Mouse (Mus musculus) left cerebral cortex, adult 2 months (tissue): Measurements from ENCODE around the gene Bnc2. TPM values are rescaled to one million over a fixed set of nuclear protein-coding genes. Genes with fewer than 3 reads are reported as not detected.

Experiments
- DNase-seq, 2 experiments: peaks; one replicate each; pipeline ENCODE4 v3.0.0; 2021 to 2022; ENCODE audit warnings: low spot score in 2 of 2, mixed read lengths in 1 of 2; ENCODE audit errors: extremely low spot score in 1 of 2
- H3K27ac ChIP-seq: fragments of 200-600 bp; 2 replicates; pipeline ENCODE4 v1.8.1; 2022
- H3K4me3 ChIP-seq: fragments of 200-600 bp; 2 replicates; pipeline ENCODE4 v1.8.1; 2022
- CTCF ChIP-seq: fragments of 200-600 bp; IDR thresholded peaks from 2 replicates; pipeline ENCODE4 v1.8.1; 2022; ENCODE audit warnings: antibody characterized with exemption, mild to moderate bottlenecking, moderate library complexity
- intact Hi-C: fragments of 180-260 bp; cut with DNase I; formaldehyde crosslinking; loops from one replicate; pipeline ENCODE4 v1.15.1; 2025
- total RNA-seq, 2 experiments: library from RNA; stranded (reverse); gene quantifications; 2 replicates each; pipeline ENCODE4 v1.2.3; 2021

The Bnc2 gene
- total RNA-seq, 2 experiments from 2014 or later = 1.5 to 2.8 TPM

- intact Hi-C loops = no loop called here
- no peak for TF ChIP-seq CTCF
- no peak overlapping the region for H3K27ac ChIP-seq
- DNase-seq = no peak
- H3K4me3 ChIP-seq = no peak overlapping the region
Observed at GRCm38 (mm10) chr4:84482680-84483079, 192.4 kb downstream of the Bnc2 start.

GRCm38 (mm10) chr4:84472643-84473042 lies 202.4 kb downstream of the Bnc2 start:
- no peak for DNase-seq
- no peak for TF ChIP-seq CTCF
- Histone ChIP-seq H3K4me3 (no peak overlapping the region), H3K27ac (no peak overlapping the region)
- intact Hi-C loops = no loop called here

GRCm38 (mm10) chr4:84470106-84470885 lies 204.8 kb downstream of the Bnc2 start:
- intact Hi-C loops = no loop called here
- no peak for DNase-seq
- H3K27ac ChIP-seq = no peak overlapping the region
- TF ChIP-seq CTCF = no peak
- no peak overlapping the region for H3K4me3 ChIP-seq

- intact Hi-C loops = no loop called here
- no peak for DNase-seq
- Histone ChIP-seq H3K27ac (no peak overlapping the region), H3K4me3 (no peak overlapping the region)
- TF ChIP-seq CTCF = no peak
Observed at GRCm38 (mm10) chr4:84469400-84469799, 205.7 kb downstream of the Bnc2 start.

GRCm38 (mm10) chr4:84467722-84468121 lies 207.4 kb downstream of the Bnc2 start:
- intact Hi-C loops = no loop called here
- TF ChIP-seq CTCF = no peak
- H3K4me3 ChIP-seq = no peak overlapping the region

GRCm38 (mm10) chr4:84458218-84458560 lies 216.9 kb downstream of the Bnc2 start:
- Histone ChIP-seq H3K27ac (no peak overlapping the region), H3K4me3 (no peak overlapping the region)
- no peak for TF ChIP-seq CTCF
- intact Hi-C loops = no loop called here
- DNase-seq = no peak

More at GRCm38 (mm10) chr4:84467722-84468121, 207.4 kb downstream of the Bnc2 start:
- H3K27ac ChIP-seq = no peak overlapping the region
- no peak for DNase-seq

- Histone ChIP-seq H3K27ac (no peak overlapping the region), H3K4me3 (no peak overlapping the region)
- TF ChIP-seq CTCF = no peak
- DNase-seq = no peak
- intact Hi-C loops = no loop called here
Observed at GRCm38 (mm10) chr4:84457512-84458217, 217.4 kb downstream of the Bnc2 start.

- TF ChIP-seq CTCF = no peak
Observed at GRCm38 (mm10) chr4:84456853-84457249, 218.2 kb downstream of the Bnc2 start.

GRCm38 (mm10) chr4:84456198-84456852 lies 218.8 kb downstream of the Bnc2 start:
- Histone ChIP-seq H3K4me3 (no peak overlapping the region), H3K27ac (no peak overlapping the region)
- TF ChIP-seq CTCF = no peak
- DNase-seq = no peak
- intact Hi-C loops = no loop called here

More at GRCm38 (mm10) chr4:84456853-84457249, 218.2 kb downstream of the Bnc2 start:
- no peak overlapping the region for H3K4me3 ChIP-seq
- DNase-seq = no peak
- no peak overlapping the region for H3K27ac ChIP-seq
- intact Hi-C loops = no loop called here

GRCm38 (mm10) chr4:84454493-84454892 lies 220.6 kb downstream of the Bnc2 start:
- intact Hi-C loops = no loop called here
- Histone ChIP-seq H3K4me3 (no peak overlapping the region), H3K27ac (no peak overlapping the region)
- TF ChIP-seq CTCF = no peak
- DNase-seq = no peak

- no peak for DNase-seq
- Histone ChIP-seq H3K4me3 (no peak overlapping the region), H3K27ac (no peak overlapping the region)
- intact Hi-C loops = no loop called here
- no peak for TF ChIP-seq CTCF
Observed at GRCm38 (mm10) chr4:84453586-84453985, 221.5 kb downstream of the Bnc2 start.

- no peak for DNase-seq
- no peak for TF ChIP-seq CTCF
- intact Hi-C loops = no loop called here
- Histone ChIP-seq H3K27ac (no peak overlapping the region), H3K4me3 (no peak overlapping the region)
Observed at GRCm38 (mm10) chr4:84452642-84453041, 222.4 kb downstream of the Bnc2 start.
